Mouse (Mus musculus) megakaryocyte progenitor cell, adult 5-6 weeks (primary cell): ENCODE measurements at regions not wholly inside any gene's neighbourhood (a gene's known extent, or its start where the extent isn't known, plus 50 kb on each side); places are given as distances from the start of the nearest gene placed in this dataset.
A peak's percentile ranks its signal among the peaks of the same experiment; 100 is the strongest.

Source experiments
- ATAC-seq: replicated peaks from 2 replicates; pipeline ENCODE4 v1.8.0; 2016; ENCODE audit warnings: mild to moderate bottlenecking, moderate TSS enrichment, inconsistent platforms; ENCODE audit not compliant: poor library complexity

DNA sequence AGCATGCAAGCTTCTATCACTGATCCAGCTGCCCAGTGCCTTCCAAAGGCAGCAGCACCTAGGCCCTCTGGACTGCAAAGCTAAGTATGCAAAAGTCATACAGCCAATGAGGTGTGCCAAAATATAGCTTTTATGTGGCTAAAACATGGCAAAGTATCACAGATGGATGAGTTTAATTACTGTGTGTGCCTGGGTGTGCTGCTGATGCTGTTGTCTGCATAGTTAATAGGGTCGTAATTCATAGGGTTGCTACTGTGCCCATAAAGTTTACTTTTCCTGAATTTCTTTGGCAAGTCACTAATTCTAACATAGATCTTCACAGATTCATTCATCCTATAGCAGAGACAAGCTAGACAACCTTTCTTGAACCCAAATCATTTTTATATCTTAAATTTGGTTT lies 93.1 kb upstream of the Trpm1 start:
- ATAC-seq: no peak

GRCm38 (mm10) chr7:64060051-64060450 lies 93.6 kb upstream of the Trpm1 start:
- ATAC-seq: peak; percentile 35

DNA sequence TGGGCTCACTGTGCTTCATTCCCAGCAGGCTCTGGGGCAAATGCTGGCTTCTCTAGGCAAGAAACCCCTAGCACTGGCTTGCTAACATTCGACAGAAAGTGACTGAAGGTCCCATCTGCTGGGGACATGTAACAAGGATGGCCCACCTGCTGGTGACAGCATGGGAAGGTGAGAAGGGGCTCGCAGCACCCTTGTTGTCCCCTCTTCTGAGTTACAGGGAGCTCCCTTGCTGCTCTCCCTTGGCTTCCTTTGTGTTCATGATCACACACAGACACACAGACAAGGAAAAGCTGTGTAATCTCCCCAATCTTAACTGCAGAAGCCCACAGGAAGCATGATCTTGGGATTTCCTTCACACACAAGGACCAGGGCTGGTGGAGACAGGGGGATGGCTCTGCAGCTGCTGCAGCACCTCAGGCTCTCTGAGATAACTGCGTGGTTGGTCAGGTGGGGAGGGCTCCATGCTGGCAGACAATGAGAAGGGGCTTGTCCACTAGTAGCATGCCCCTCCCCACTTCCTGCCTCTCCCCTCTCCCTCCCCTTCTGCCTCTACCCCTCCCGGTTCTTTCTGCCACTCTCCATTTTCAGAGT lies 95.3 kb upstream of the Trpm1 start:
- ATAC-seq: peak; percentile 9

DNA sequence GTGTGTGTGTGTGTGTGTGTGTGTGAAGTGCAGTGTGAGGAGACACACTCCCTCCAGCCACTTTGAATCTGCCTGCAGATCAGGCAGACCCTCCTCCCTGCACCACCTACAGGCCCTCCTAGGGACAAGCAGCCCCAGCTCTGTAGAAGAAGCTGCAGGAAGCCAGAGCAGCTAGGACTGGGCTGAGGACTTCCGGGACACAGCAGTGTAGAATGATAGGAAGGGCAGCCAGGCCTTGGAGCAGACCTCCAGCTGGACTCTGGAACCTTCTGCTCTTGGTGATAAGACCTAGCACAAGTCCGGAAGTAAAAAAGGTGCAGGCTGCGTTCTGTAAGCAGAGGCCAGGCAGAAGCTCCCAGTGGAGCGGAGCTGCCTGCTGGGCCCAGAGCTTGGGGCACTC lies 95.8 kb upstream of the Trpm1 start:
- ATAC-seq: peak; percentile 82

DNA sequence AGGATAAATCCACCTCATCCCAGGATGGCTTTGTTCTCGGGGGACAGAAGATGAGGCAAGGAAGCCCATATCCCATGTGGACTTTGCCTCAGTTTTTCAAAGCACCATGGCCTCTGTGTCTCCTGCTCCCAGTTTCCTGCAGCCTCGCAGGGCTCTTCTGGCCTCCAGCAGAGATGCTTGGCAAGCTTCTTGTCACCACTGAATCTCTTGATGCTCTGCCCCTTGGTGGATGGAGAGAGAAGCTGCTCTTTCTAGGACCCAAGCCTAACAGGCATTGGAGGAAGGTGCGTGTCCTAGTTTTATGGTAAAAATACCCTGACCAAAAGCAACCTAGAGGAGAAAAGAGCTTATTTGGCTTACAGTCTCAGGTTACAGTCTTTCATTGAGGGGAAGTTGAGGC lies 97.1 kb upstream of the Trpm1 start:
- ATAC-seq: no peak

DNA sequence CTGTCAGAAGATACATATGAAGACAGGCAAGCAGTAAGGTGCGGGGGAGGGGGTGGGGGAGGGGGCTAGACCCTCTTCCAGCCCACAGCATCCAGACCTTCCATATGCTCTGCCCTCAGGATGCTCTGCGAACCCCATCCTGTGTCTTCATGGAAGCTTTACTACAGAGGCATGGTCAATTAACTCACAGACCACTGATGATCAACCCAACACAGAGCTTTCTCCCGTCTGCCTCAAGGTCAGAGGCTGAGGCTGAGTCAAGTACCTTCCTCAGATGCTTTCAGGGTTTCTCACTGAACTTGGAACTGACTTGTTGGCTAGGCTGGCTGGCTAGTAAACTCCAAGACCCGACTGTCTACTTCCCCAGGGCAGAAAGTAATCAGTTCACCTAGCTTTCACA lies 98.6 kb upstream of the Trpm1 start:
- no peak for ATAC-seq

DNA sequence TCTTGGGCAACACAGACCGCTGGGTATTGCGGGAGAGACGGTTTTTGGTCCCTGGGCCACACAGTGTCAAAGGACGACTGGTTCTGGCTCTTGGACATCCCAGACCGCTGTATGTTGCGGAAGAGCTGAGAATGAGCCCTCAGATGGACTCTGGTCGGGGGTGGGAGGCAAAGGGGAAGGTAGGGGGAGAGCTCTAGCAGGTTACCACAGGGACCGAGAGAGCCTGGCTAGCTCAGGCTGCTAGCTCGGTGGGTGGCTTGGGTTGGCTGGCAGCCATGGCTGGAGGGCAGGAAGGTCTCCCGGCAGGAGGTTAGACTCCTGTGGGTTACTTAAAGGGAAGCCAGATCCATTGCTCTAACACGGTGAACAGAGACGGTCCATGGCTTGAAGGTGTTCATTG lies 99.9 kb upstream of the Trpm1 start:
- ATAC-seq: no peak

GRCm38 (mm10) chr7:64052400-64052799 lies 101.2 kb upstream of the Trpm1 start:
- ATAC-seq: peak; percentile 5; the same call in 1 of the 2 replicates

GRCm38 (mm10) chr7:64050826-64051401 lies 102.7 kb upstream of the Trpm1 start:
- peak; percentile 9; the same call in 1 of the 2 replicates for ATAC-seq

GRCm38 (mm10) chr7:64050246-64050645 lies 103.4 kb upstream of the Trpm1 start:
- no peak for ATAC-seq

DNA sequence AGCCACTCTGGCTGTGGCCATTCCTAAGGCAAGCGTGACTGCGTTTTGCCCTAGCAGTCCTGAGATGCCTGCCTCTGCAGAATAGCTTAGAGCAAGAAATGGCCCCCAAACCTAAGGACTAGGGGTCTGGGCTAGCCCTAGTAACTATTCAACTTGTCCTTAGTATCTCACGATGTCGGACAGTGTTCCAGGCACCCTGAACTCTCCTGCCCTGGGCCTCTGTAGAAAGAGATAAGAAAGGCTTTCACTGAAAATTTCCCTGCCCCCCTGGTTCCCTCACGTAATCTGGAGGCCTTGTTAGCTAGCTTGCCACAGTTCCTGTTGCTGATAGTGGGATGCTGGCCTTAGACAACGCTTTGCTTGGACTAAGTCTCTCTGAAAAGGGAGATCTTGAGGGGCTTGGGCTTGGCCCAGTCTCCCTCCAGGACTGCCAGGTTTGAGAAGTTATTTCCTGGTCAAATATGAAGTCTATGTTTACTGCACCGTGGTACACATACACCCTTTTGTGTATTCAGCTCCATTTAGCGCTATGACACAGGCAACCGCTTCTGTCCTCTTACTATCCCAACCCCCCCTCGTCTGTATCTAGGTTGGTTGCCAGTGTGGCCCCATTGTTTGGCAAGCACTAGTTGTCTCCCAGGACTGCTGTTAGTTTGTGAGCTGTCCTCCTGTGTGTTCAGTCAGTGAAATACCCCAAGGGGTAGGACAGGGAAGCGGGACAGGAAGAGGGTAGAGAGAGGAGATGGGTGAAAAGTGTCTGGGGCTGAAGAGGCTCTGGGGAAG lies 104.3 kb upstream of the Trpm1 start:
- ATAC-seq: peak; percentile 47

DNA sequence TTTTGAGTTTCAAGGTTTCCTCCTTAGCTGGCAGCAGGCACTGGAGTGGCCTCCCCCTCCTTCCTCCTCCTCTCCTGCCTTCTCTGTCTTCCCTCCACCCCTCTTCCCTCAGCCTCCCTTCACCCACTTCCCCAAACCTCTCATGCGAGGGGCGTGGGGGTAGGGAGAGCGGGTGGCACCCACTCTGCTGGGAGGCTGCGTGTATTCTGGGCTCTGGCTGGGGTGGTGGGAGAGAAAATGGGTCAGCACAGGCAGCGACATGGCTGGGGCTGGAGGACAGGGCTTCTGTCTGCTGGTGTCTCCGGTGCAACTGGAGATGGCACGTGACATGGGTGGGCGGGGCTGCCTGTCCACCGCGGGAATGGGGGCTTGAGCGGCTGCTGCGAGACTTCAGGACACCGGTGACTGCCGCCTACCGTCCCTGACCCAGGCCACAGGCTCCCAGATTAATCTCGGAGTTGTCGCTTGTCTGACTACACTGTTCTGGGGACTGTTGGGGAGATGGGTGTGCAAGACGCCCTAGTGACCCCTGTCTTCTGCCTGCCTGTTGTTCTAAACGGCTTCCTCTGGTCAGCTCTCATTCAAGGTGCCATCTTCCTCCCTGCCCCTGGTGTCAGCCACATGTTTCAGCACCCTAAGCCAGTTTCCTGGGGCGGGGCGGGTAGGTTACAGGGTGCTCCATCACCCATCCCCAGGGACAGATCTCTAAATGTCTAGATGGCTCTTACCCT lies 105.0 kb upstream of the Trpm1 start:
- peak; percentile 63 for ATAC-seq

DNA sequence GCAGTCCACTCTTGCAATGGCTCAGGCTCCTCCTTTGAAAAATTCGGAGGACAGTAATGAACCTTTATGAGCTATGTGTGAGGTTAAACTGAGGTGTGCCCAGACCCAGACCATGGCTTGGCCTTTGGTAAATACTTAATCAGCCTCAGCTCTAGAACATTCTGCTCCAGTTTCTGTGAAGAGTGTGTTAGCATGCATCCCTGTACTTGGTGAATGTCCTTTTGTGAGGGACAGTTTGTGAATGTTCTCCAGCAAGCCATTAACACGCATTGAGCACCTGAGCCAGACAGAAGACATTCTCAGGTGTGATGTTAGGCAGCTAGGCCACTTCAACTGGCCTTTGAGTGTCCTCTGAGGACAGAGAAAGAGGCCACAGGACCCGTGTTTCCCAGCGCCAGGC lies 105.8 kb upstream of the Trpm1 start:
- no peak for ATAC-seq

DNA sequence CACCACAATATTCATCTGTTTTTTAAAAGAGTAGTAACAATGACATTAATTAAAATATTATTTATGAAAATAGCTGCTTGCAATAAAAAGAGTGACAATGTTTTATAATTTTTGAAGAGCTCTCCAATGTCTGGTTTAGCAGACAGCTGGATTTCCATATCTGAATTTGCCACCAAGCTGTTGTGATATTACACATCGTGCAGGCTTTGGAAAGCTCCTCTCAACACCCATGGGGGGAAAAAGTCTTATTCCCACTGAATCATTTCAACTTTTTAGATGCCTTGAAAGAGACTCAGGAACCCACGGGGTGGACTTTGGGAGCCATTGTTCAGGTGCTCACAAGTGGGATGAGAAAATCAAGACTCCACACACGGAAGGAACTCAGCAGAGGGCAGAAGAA lies 106.6 kb upstream of the Klf13 start:
- no peak for ATAC-seq

- peak; percentile 14 for ATAC-seq
These were observed 104.3 kb upstream of the Klf13 start for GRCm38 (mm10) chr7:64042978-64043377.

- ATAC-seq: no peak
These were observed 102.6 kb upstream of the Klf13 start for GRCm38 (mm10) chr7:64041303-64041702.

GRCm38 (mm10) chr7:64040026-64040737 lies 101.5 kb upstream of the Klf13 start:
- peak; percentile 81 for ATAC-seq

DNA sequence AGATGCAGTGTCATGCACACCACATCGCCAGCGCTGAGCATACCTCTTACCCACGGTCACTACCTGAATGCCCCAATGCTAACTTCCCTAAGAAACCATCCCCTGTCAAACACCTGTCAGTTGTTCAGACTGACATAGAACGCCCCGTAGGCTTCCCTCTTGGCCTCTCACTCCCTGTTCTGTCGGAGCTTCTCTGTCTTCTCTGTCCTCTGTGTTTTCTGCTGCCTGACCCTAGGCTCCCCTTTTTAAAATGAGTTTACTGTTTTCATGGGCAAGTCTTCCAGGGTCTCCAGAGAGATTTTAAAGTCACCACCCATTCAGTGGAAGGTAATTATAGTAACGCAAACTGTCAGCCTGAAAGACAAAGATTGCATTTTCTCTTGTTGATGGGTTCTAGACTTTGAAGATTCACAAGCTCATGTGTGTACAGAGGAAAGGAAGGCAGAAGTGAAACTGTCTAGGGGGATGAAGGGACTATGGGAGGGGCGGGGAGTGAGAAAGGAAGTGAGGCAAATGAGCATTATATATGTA lies 99.1 kb upstream of the Klf13 start:
- ATAC-seq: peak; percentile 35; the same call in 1 of the 2 replicates

DNA sequence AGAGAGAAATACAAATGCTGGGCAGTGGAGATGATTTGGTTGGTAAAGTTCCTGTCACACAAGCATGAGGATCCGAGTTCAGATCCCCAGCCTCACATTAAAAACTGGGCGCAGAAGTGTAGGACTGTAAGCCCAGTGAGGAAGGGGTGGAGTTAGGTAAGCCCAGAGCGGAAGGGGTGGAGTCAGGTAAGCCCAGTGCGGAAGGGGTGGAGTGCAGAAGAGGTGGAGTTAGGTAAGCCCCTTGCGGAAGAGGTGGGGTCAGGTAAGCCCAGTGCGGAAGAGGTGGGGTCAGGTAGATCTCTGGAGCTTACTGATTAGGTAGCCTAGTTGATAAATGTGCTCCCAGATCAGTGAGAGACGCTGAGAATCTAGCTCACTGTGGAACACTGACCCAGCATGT lies 97.4 kb upstream of the Klf13 start:
- 0 out of 2 replicates have a peak, but pooled peaks have one; percentile 11 for ATAC-seq

GRCm38 (mm10) chr7:64035025-64035606 lies 96.4 kb upstream of the Klf13 start:
- ATAC-seq: no peak
